Mouse (Mus musculus): ENCODE data around the gene Zfp958. TPM values are rescaled to one million over a fixed set of nuclear protein-coding genes. Genes with fewer than 3 reads are reported as not detected.
"Not testable (repeated sequence)": the region's sequence is repeated elsewhere in the genome, so short reads cannot be mapped to it uniquely, and the experiment has no call there.

The Zfp958 gene
- polyA plus RNA-seq, 1 experiment = 9.0 TPM

DNA sequence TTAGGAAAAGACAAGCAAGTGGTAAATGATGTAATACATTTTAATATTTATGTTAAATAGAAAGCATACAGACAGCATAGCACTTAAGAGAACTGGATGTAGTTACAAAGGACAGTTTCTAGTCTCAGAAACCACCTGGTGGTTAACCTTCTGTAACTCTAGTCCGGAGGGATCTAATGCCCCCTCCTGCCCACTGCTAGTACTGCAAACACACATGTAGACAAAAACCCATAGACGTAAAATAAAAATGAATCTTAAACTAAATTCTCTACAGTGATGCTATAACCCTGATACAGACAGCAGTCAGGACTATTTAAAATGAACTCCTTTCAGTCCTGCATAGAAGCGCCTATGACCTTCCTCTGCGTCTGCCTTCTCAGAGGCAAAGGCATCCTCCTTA lies 24.1 kb downstream of the Zfp958 start:
- no peak overlapping the region for H3K4me3 ChIP-seq (ENCODE audit: insufficient read depth, low read length)
- no peak overlapping the region for H3K27ac ChIP-seq (ENCODE audit: insufficient read depth, low read depth, low read length)
- no peaks in the 10 kb centered on the region for H3K4me1 ChIP-seq (ENCODE audit: control insufficient read depth, insufficient read depth, low read length)
- TF ChIP-seq POLR2A (IDR thresholded peaks at IDR 0.05; ENCODE audit: borderline replicate concordance, low read depth, low read length) (no peak), CTCF (IDR thresholded peaks at IDR 0.05; ENCODE audit: low read depth, low read length) (no peak)

DNA sequence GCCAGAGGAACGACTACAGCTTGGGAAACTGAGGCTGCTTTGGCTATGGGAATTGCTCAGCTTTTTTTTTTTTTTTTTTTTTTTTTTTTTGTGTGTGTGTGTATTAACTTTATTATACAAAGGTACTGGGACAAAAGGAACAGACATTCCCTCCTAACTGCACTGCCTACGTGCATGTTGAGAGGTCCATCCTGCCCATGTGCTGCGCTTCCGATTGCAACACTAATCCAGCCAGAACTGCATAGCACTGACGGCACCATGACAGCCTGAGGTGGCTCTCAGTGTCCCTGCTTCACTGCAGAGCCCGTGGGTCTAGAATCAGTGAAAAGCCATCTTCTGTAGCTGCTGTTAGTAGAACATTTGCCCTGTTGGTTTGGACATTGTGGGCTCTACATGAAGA lies 30.0 kb downstream of the Zfp958 start:
- not testable (repeated sequence) for H3K4me1 ChIP-seq (ENCODE audit: control insufficient read depth, insufficient read depth, low read length); H3K27ac ChIP-seq (ENCODE audit: insufficient read depth, low read depth, low read length); H3K4me3 ChIP-seq (ENCODE audit: insufficient read depth, low read length)

GRCm38 (mm10) chr8:4656536-4656935 lies 43.6 kb downstream of the Zfp958 start:
- no peak overlapping the region for H3K27ac ChIP-seq (ENCODE audit: insufficient read depth, low read depth, low read length)
- H3K4me1 ChIP-seq (ENCODE audit: control insufficient read depth, insufficient read depth, low read length) = no peaks in the 10 kb centered on the region
- TF ChIP-seq CTCF (IDR thresholded peaks at IDR 0.05; ENCODE audit: low read depth, low read length) = no peak
- TF ChIP-seq POLR2A (IDR thresholded peaks at IDR 0.05; ENCODE audit: borderline replicate concordance, low read depth, low read length) = no peak
- no peak overlapping the region for H3K4me3 ChIP-seq (ENCODE audit: insufficient read depth, low read length)

GRCm38 (mm10) chr8:4675191-4676003 lies 62.4 kb downstream of the Zfp958 start:
- Histone ChIP-seq H3K27ac (ENCODE audit: insufficient read depth, low read depth, low read length) (no peak overlapping the region), H3K4me1 (ENCODE audit: control insufficient read depth, insufficient read depth, low read length) (peaks cover 4% of the 10 kb centered on the region; the same call in 1 of the 2 replicates), H3K4me3 (ENCODE audit: insufficient read depth, low read length) (no peak overlapping the region)
- no peak for TF ChIP-seq POLR2A (IDR thresholded peaks at IDR 0.05; ENCODE audit: borderline replicate concordance, low read depth, low read length)
- no peak for TF ChIP-seq CTCF (IDR thresholded peaks at IDR 0.05; ENCODE audit: low read depth, low read length)

GRCm38 (mm10) chr8:4676586-4676985 lies 63.6 kb downstream of the Zfp958 start:
- TF ChIP-seq CTCF (IDR thresholded peaks at IDR 0.05; ENCODE audit: low read depth, low read length) (no peak), POLR2A (IDR thresholded peaks at IDR 0.05; ENCODE audit: borderline replicate concordance, low read depth, low read length) (no peak)
- H3K4me3 ChIP-seq (ENCODE audit: insufficient read depth, low read length) = peak overlapping the region; percentile 11; the same call in 1 of the 2 replicates

GRCm38 (mm10) chr8:4677265-4678217 lies 64.6 kb downstream of the Zfp958 start:
- peaks cover 4% of the 10 kb centered on the region; the same call in 1 of the 2 replicates for H3K4me1 ChIP-seq (ENCODE audit: control insufficient read depth, insufficient read depth, low read length)
- H3K4me3 ChIP-seq (ENCODE audit: insufficient read depth, low read length) = peak overlapping the region; percentile 94
- peak overlapping the region; percentile 95 for H3K27ac ChIP-seq (ENCODE audit: insufficient read depth, low read depth, low read length)
- TF ChIP-seq POLR2A (IDR thresholded peaks at IDR 0.05; ENCODE audit: borderline replicate concordance, low read depth, low read length) (no peak), CTCF (IDR thresholded peaks at IDR 0.05; ENCODE audit: low read depth, low read length) (no peak)

More at GRCm38 (mm10) chr8:4676586-4676985, 63.6 kb downstream of the Zfp958 start:
- Histone ChIP-seq H3K27ac (ENCODE audit: insufficient read depth, low read depth, low read length) (no peak overlapping the region), H3K4me1 (ENCODE audit: control insufficient read depth, insufficient read depth, low read length) (peaks cover 4% of the 10 kb centered on the region; the same call in 1 of the 2 replicates)

GRCm38 (mm10) chr8:4678218-4678907 lies 65.4 kb downstream of the Zfp958 start:
- Histone ChIP-seq H3K4me1 (ENCODE audit: control insufficient read depth, insufficient read depth, low read length) (peaks cover 4% of the 10 kb centered on the region; the same call in 1 of the 2 replicates), H3K27ac (ENCODE audit: insufficient read depth, low read depth, low read length) (peak overlapping the region; percentile 90), H3K4me3 (ENCODE audit: insufficient read depth, low read length) (peak overlapping the region; percentile 94)

GRCm38 (mm10) chr8:4678908-4679545 lies 66.1 kb downstream of the Zfp958 start:
- peaks cover 4% of the 10 kb centered on the region; the same call in 1 of the 2 replicates for H3K4me1 ChIP-seq (ENCODE audit: control insufficient read depth, insufficient read depth, low read length)
- peak overlapping the region; percentile 90; the same call in 1 of the 2 replicates for H3K27ac ChIP-seq (ENCODE audit: insufficient read depth, low read depth, low read length)
- no peak for TF ChIP-seq POLR2A (IDR thresholded peaks at IDR 0.05; ENCODE audit: borderline replicate concordance, low read depth, low read length)
- no peak for TF ChIP-seq CTCF (IDR thresholded peaks at IDR 0.05; ENCODE audit: low read depth, low read length)
- peak overlapping the region; percentile 94 for H3K4me3 ChIP-seq (ENCODE audit: insufficient read depth, low read length)

More at GRCm38 (mm10) chr8:4678218-4678907, 65.4 kb downstream of the Zfp958 start:
- no peak for TF ChIP-seq POLR2A (IDR thresholded peaks at IDR 0.05; ENCODE audit: borderline replicate concordance, low read depth, low read length)
- no peak for TF ChIP-seq CTCF (IDR thresholded peaks at IDR 0.05; ENCODE audit: low read depth, low read length)

DNA sequence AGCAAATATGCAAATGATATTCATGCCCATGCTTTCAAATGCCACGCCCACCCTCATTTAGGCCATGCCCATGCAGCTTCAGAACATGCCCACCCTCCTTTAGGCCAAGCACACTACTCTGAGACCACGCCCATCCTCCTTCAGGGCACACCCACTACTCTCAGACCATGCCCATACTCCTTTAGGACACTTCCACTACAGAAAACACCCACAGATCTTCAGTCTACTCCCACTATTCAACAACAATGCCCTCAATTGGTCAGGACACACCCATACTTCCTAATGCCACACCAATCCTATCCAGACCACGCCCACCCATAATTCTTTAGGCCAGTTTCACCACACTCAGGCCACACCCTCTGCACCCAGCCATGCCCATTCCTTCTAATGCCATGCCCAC lies 66.8 kb downstream of the Zfp958 start:
- Histone ChIP-seq H3K27ac (ENCODE audit: insufficient read depth, low read depth, low read length) (no peak overlapping the region), H3K4me3 (ENCODE audit: insufficient read depth, low read length) (no peak overlapping the region), H3K4me1 (ENCODE audit: control insufficient read depth, insufficient read depth, low read length) (peaks cover 4% of the 10 kb centered on the region; the same call in 1 of the 2 replicates)
- TF ChIP-seq POLR2A (IDR thresholded peaks at IDR 0.05; ENCODE audit: borderline replicate concordance, low read depth, low read length) (no peak), CTCF (IDR thresholded peaks at IDR 0.05; ENCODE audit: low read depth, low read length) (no peak)

Other genes starting within 250 kb of the Zfp958 start
- 7.7 and 8.3 TPM in 2 replicates for gene Cers4, start 120.1 kb upstream of the Zfp958 start, polyA plus RNA-seq (2012; ENCODE audit: insufficient read depth, insufficient read length, missing spikeins)
- 16.4 and 17.6 TPM in 2 replicates for gene Shcbp1, start 166.4 kb downstream of the Zfp958 start, polyA plus RNA-seq (2012; ENCODE audit: insufficient read depth, insufficient read length, missing spikeins)